Mouse (Mus musculus) erythroid progenitor cell, adult 5-6 weeks (primary cell): ENCODE measurements around the gene Mrpl1. TPM values are rescaled to one million over a fixed set of nuclear protein-coding genes. Genes with fewer than 3 reads are reported as not detected.
A peak's percentile ranks its signal among the peaks of the same experiment; 100 is the strongest.

Experiments
- ATAC-seq: replicated peaks from 2 replicates; pipeline ENCODE4 v1.8.0; 2016; ENCODE audit warnings: moderate number of reproducible peaks, mild to moderate bottlenecking, moderate TSS enrichment, inconsistent platforms; ENCODE audit not compliant: poor library complexity, low FRiP score, severe bottlenecking
- total RNA-seq, 2 experiments: library from RNA; stranded (forward) in 1 of 2; stranded (reverse) in 1 of 2; fragments of 150-400 nt in 1 of 2; fragments of 186-747, 209-891 nt in 1 of 2; gene quantifications; 2 replicates each; pipeline versions ENCODE4 v1.2.3 to v1.2.4; 2015 to 2017; ENCODE audit warnings: low replicate concordance in 2 of 2

Gene Mrpl1
- total RNA-seq, 2 experiments from 2014 or later = 7.1 to 10.7 TPM

- ATAC-seq = no peak
Measured at GRCm38 (mm10) chr5:96201462-96202154, 7.7 kb upstream of the Mrpl1 start.

GRCm38 (mm10) chr5:96206897-96207296 lies 2.4 kb upstream of the Mrpl1 start:
- ATAC-seq = no peak

DNA sequence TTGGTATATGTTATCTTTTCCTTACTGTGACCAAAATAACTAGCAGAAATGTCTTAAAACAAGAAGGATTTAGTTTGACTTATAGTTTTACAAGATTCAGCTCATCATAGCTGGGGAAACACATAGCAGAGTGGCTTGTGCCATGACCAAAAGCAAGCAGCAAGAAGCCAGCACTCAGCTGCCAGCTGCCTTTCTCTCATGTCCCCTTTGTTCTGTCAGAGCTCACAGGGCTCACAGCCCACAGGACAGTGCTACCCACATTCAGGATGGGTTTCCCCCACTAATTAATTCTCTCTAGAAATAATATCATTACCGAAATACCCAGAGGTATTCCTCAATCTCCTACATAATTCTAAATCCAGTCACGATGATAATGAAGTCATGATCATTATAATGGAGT lies 1.8 kb upstream of the Mrpl1 start:
- ATAC-seq = no peak

GRCm38 (mm10) chr5:96208543-96208942 lies 750 bp upstream of the Mrpl1 start:
- no peak for ATAC-seq

DNA sequence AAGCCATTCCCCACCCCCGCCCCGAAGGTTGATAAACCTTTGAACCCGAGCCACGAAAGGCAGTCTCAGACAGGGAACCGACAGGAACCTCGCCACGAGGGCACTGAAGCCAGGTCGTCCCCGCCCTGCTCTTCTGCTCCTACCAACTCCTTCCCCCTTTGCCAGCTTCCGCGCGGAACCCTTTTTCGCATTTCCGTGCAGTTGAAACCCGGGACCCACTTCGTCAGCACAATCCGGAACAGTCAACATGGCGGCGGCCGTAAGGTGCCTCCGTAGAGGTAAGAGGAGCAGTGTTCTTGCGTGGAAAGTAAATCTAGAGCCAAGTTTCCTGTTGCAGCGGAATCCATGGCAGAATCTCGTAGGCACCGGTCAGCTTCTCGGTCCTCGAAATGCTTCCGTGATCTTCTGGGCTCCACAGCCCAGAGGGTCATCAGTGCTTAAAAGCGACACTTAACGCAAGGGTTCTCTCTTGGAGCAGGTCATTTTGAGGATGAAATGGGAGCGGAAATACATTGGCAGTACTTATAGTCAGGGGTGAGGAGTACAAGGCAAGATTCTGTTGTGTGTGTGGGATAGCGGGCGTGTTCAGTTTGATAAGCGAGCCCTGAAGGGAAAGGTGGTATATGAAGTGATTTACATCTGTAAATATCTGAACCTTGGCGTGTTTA lies 757 bp downstream of the Mrpl1 start:
- ATAC-seq = peak; percentile 98

- ATAC-seq = no peak
Measured at GRCm38 (mm10) chr5:96218648-96219047, 9.4 kb downstream of the Mrpl1 start.

DNA sequence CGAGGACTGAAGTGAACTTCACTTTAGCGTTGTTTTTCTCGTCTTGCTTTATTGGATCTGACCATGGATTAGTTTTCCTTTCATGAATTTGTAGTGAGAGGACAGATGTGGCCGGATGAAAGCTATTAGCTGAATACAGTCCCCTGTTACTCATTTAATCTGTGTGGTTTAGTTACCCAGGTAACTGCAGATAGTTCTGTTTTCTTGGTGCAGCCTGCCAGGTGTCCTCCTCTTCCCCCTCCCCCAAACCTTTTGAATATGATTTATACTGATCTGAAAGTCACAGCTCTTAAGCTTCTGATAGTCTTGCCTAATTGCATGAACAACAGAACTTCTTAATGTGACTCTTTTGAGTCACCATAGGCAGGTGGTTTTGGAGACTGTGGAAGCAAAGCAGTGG lies 10.2 kb downstream of the Mrpl1 start:
- ATAC-seq = no peak

DNA sequence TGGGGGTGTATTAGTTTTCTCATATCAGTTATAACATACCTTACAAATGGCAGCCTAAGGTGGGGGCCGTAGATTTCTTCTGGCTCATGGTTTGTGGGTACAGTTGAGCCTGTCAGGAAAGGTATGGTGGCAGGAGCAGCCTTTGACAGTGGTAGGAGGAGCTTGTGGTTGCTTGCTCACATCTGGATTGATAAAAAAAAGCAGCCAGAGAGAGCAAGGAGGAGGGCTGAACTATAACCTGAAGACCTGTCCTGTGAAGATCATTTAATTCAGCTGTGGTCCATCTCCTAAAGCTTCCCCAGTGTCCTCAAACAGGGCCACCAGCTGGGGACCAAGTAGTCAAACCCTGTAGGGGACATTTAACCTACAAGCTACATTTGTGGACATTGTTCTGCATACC lies 12.0 kb downstream of the Mrpl1 start:
- no peak for ATAC-seq

DNA sequence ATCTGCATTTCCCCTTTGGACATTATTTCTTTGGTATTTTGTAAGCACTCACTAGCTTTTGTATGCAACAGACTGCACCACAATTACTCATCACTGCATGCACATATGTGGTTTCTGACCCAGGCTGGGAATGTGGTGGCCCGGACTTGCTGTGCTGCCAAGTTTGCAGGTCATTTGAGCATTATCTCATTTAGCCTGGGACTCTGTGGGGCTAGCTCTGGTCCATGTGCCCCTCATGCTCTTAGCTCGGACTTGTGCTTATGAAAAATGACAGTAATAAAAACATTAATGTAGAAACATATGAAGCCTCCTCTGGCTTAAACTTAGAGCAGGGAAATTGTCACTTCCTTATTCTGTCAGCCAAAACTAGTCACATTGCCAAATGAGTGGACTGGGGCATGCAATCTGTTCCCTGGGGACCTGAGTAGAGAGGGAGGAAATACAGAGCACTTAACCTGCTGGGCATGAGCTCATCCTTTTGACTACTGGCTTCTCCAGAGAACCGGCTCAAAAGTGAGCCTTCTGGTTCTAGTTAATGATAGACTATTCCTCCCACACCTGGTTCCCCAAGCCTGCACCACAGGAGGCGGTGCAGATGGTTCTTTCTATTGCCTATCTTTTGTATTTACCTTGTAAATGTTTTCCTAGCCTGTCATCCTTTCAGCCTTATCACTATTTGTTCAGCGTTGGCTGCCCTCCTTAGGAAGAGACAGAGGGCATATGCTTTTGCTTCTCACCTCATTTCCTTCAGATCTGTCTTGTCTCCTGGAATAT lies 12.7 kb downstream of the Mrpl1 start:
- ATAC-seq = no peak

DNA sequence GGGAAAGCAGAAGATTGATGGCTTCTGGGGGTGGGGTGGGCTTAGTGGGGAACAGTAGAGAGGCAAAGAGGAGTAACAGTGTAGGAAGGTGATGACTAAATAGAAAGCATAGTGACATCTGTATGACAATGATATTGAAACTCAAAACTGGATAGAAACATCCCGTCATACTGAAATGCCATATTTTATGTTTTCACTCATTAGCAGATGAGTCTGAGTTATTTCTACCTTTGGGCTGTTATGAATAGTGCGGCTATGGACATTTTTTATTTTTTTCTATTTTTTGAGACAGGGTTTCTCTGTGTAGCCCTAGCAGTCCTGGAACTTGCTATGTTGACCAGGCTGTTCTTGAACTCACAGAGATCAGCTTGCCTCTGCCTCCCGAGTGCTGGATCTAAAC lies 13.7 kb downstream of the Mrpl1 start:
- no peak for ATAC-seq

DNA sequence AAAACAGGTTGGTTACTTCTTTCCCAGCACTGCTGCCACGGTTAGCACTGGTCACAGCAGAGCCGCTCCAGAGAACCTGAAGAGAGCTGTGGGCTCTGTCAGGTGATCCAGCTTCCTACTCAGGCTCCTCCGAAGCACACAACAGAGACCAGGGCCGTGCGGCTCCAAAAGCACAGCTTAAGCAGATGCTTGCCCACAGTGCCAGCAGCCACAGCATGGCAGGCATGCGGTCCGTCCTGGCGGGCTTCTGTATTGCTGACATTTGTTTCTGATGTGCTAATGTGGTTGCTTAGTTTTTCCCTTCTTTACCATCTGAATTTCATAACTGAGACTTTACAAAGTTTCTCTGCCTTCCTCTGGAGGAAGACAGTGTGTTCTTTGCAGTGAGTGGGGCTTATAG lies 17.2 kb downstream of the Mrpl1 start:
- no peak for ATAC-seq

DNA sequence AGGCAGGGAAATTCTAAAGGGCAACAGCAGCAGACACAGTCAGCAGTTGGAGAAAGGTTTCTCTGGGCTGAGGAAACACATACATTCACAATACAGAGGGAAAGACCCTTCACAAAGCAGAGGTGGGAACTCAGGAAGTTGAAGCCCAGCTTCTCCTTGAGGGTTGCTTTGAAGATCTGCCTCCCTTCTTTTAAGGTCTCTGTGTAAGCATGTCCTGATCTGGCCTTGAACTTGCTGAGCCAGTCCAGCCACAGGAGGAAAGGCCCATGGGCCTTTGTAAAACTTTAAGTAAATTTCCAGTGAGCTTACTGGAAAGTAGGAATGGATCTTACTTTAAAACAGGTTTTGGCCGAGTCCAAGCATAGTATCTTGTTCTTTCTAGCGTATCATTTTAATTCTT lies 19.7 kb downstream of the Mrpl1 start:
- ATAC-seq = no peak

GRCm38 (mm10) chr5:96238797-96239196 lies 29.5 kb downstream of the Mrpl1 start:
- ATAC-seq = no peak

DNA sequence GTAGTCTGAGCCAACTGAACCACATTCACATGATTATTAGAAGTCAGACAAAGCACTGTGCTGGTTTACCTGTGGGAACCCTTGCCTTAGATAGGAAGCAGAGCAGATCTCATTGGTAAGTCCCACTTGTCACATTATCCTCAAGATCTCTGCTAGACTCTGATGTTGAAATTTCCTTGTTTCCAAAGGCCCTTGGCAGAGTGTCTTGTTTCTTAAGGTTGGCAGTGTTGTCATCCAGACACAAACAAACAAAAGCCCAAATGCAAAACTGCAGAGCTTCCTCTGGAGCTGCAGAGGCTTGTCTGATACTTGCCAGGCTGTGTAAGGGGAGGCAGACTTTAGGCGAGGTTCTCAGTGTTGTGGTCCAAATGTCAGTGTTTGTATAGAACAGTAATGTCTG lies 31.6 kb downstream of the Mrpl1 start:
- ATAC-seq = no peak

GRCm38 (mm10) chr5:96244511-96244910 lies 35.2 kb downstream of the Mrpl1 start:
- ATAC-seq = no peak

GRCm38 (mm10) chr5:96253995-96254394 lies 44.7 kb downstream of the Mrpl1 start:
- ATAC-seq = no peak

- ATAC-seq = no peak
Measured at GRCm38 (mm10) chr5:96255166-96255565, 45.9 kb downstream of the Mrpl1 start.

DNA sequence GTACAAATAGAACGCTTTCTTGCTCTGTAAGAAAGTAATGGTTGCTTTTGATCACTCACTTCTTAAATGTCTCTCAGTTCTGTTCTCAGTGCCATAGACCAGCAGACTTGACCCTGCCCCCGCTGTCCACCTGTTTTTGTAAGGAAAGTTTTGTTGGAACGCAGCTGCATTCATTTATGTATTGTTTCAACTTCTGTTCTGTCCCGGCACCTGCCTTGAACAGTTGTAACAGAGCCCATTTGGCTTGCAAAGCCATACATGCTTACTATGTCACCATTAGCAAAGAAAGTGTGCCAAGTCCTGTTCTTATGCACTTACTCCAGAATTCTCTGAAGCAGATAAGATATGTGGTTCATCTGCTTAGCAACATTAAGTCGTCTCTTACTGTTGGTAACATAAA lies 48.9 kb downstream of the Mrpl1 start:
- ATAC-seq = no peak

- no peak for ATAC-seq
Measured at GRCm38 (mm10) chr5:96267017-96267702, 57.9 kb downstream of the Mrpl1 start.

DNA sequence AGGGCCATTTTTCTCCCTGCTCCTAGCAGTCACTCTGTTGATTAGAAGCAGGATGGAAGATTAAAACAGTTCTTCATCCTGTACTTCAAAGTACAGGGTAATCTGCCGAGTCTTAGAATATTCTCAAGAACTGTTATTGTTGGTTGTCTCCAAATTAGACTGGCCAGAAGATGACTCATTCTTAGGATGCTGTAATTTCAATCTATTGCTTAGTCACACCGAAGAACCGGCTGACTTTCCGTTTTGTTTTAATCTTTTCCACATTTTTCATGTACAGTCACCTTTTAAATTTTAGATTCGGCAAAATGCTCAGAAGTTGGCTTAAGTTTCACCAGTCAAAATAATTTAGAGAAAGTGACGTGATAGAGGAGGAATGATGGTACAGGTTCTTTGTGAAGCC lies 61.8 kb downstream of the Mrpl1 start:
- ATAC-seq = no peak
